Mouse (Mus musculus) liver, postnatal 0 days (tissue): ENCODE data around the gene Zfp809.

Source experiments
- CTCF ChIP-seq: sonication (generic); IDR thresholded peaks from 2 replicates; pipeline ENCODE4 v1.5.1; 2016; ENCODE audit warnings: antibody characterized with exemption, low read depth
- EP300 ChIP-seq: IDR thresholded peaks from 2 replicates; pipeline ENCODE4 v1.6.1; 2016; ENCODE audit warnings: antibody characterized with exemption, low read depth, mild to moderate bottlenecking

GRCm38 (mm10) chr9:22196412-22196811, 29.1 kb upstream of the Zfp809 start:
- TF ChIP-seq CTCF = no peak
- TF ChIP-seq EP300 = no peak
